Mouse (Mus musculus): ENCODE data around the gene Ppp1r2.

DNA sequence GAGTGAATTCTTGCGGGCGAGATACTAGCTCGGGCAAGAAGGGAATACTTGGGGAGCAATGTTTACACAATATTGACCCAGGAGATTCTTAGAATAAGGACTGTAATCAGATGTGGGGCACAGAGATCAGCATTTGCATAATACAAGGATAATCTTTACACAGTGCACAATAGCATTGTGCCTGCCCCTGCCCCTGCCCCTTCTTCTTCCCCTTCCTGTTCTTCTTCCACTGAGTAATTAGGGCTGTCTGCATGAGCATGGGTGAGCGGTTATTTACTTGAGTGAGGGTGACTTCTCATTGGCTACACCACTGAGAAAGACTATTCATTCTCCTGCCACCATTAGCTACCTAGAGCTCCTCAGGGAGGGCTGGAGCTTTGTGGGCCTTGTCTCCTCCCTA, 46.4 kb upstream of the Ppp1r2 start:
- TF ChIP-seq CTCF (IDR thresholded peaks at IDR 0.05): no peak
- TF ChIP-seq EP300 (IDR thresholded peaks at IDR 0.05): no peak

All from lung, postnatal 0 days (tissue).